Mouse (Mus musculus) cerebellum, adult 11-12 months (tissue): ENCODE results near the gene Ghrl.
"Not testable (repeated sequence)": the region's sequence is repeated elsewhere in the genome, so short reads cannot be mapped to it uniquely, and the experiment has no call there.

Source experiments
- DNase-seq: peaks from one replicate; pipeline ENCODE4 v3.0.0; 2022

Ghrl gene

DNA sequence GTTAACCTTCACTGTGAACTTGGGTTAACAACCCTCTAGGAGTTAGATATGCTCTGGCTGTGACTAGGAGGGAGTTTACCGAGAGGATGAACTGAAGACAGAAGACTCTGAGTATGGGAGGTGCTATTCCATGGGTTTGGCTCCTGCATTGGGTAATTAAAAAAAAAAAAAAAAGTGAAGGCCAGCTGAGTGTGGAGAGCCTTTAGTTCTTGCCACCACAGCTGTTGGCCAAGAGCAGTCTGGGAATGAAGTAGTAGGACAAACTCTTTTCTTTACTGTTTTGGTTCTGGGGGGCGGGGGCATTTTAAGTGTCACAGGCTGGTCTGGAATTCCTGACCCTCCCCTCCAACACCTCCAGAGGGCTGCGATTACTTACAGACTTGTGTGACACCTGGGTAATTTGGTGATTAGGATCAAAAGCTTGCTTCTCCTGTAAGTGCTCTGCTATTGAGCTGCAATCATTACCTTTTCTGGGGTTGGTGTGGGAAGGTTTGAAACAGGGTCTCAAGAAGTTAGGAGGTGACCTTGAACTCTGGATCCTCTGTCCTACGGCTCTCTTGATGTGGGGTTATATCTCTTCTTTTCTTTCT is 23.8 kb downstream of the Ghrl start:
- DNase-seq, result peak; percentile 31

DNA sequence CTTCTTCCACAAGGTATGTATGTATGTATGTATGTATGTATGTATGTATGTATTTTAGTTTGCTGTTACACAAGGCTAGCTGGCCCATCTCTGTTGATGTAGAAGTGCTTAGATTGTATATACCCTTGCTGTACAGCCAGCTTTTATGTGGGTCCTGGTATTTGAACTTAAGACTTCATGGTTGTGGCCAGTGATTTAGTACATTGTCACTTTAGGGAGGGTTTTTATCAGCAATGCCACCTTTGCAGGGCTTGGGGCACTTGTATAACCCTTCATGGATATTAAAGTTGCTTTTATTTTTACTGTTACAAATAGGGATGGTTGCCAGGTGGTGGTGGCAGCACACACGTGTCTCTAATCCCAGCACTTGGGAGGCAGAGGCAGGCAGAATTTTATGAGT is 24.5 kb downstream of the Ghrl start:
- DNase-seq, result no peak

- no peak for DNase-seq
These were observed 26.3 kb downstream of the Ghrl start for GRCm38 (mm10) chr6:113693377-113693776.

GRCm38 (mm10) chr6:113692661-113693133 is 27.0 kb downstream of the Ghrl start:
- no peak for DNase-seq

DNA sequence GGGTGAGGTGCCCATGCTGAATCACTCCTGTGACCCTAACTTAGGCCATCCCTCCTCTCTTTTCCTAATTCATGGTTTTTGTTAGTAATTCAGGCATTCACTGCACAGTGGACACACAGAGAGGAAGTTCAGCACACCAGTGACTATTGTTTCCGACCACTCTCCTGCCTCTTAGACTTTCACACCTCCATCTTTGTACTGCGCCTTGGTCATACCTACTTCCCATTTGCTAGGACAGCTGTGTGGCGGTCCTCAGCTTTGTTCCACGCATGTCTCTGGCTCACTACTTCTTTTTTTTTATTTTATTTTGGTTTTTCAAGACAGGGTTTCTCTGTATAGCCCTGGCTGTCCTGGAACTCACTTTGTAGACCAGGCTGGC is 28.6 kb downstream of the Ghrl start:
- no peak for DNase-seq

- no peak for DNase-seq
These were observed 29.1 kb downstream of the Ghrl start for GRCm38 (mm10) chr6:113690400-113691083.

DNA sequence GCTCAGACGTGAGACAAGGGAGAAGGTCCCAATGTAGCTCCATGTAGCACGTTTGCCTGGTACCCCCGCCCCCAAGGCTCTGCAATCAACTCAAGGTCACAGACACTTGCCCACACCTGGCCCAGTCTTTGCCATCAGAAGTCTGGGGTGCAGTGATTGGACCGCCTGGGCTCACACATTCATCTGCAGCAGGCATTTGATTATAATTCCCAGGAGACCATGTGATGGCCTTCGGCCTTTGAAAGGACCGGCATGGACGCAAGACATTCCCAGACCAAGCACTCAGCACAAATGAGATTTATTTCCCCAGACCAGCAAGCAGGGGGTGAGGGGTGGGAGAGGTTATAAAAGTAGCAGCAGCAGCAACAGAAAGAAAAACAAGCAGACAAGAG is 29.7 kb downstream of the Ghrl start:
- no peak for DNase-seq

GRCm38 (mm10) chr6:113686551-113687125 is 33.0 kb downstream of the Ghrl start:
- DNase-seq, result peak; percentile 48

GRCm38 (mm10) chr6:113683081-113683825 is 36.4 kb downstream of the Ghrl start:
- DNase-seq, result no peak

GRCm38 (mm10) chr6:113681271-113681670 is 38.4 kb downstream of the Ghrl start:
- DNase-seq, result peak; percentile 48

DNA sequence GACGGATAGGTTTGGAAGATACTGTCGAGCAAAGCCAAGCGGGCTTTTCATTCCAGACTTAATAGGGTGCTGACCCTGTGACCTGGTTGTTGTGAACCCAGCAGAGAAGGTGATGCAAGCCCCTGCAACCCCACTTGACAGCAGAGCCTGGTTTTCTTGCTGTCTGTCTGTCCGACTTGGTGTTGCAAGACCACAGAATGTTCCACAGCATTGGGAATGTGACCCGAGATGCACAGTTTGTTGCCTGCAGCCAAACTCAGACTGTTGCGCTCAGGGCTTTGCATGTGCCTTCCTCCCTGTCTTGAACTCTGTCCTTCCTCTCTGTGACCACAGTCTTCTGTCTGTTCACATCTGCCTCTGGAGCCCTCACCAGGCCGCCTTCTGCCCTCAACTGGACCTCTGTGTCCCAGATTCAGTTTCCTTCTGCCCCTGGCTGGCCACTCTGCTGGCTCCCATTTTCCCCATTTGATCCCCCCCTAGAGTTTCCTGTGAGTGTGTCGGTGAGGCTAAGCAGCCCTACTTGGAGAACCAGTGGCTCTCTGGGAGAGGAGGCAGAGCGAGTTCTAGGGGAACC is 39.6 kb downstream of the Ghrl start:
- no peak for DNase-seq

GRCm38 (mm10) chr6:113678246-113679012 is 41.3 kb downstream of the Ghrl start:
- peak; percentile 20 for DNase-seq

DNA sequence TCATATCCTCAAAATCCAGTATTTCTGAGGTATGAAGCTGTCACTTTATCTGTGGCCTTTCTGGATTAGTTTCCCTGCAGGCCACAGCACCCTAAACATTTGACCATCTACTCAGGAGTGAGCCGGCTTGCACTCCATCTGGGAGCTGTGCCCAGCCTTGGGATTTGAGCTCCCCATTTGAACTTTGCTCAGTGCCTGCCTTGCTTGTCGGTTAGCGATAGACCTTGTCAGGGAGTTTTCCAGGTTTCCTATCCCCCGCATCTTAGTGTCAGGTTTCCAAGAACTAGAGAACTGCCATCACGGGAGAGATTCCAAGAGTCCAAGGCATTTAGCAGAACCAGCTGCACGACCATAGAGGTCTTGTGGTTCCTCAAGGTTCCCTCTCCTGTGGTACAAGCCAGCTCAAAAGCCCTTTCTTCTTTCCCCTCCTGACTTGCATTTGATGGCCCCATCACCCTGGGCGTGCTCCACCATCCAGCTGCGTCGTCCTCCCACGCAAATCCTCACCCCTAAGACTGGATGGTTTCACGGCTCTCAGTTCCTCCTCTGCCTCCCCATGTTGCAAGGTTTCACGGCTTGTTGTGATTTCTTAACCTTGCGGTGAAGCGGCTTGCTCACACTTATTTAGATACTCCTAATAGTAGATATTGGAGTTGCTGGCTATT is 42.5 kb downstream of the Ghrl start:
- no peak for DNase-seq

GRCm38 (mm10) chr6:113675991-113676390 is 43.7 kb downstream of the Ghrl start:
- no peak for DNase-seq

GRCm38 (mm10) chr6:113675234-113675633 is 44.4 kb downstream of the Ghrl start:
- no peak for DNase-seq

GRCm38 (mm10) chr6:113672989-113673388 is 46.7 kb downstream of the Ghrl start:
- no peak for DNase-seq

DNA sequence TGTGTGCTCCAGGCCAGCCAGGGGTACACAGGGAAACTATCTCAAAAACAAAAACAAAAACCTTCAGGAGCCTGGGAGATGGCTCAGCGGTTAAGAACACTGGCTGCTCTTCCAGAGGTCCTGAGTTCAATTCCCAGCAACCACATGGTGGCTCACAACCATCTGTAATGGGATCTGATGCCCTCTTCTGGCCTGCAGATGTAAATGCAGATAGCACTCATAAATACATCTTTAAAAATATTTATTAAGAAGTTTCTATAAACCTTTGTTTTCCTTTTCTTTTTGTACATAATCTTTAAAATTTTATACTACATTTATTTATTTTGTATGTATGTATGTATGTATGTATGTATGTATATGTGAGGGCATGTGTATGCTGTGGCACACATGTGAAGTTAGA is 47.7 kb downstream of the Ghrl start:
- DNase-seq, result not testable (repeated sequence)

DNA sequence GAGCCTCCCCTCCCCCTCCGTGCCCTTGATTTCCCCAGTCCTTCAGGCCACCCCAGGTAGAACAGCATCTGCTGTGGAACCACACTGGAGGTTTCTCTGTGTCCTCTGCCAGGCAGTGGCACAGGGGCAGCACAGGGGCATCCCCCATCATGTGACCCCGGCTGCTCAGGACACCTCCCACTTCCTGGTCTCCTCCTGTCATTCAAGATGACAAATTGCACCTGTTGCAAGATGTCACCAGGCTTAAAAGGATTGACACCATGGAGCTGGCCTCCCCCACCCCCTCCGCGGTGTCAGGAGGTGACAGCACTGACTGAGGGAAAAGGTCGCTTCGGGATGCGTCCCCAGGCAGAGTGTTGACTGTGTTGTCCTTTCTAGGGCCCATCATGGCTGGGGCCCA is 49.9 kb downstream of the Ghrl start:
- DNase-seq, result no peak

- no peak for DNase-seq
These were observed 51.2 kb downstream of the Ghrl start for GRCm38 (mm10) chr6:113668287-113669154.

GRCm38 (mm10) chr6:113667611-113668122 is 52.0 kb downstream of the Ghrl start:
- no peak for DNase-seq
